Mouse (Mus musculus) ES-E14 (cell line): ENCODE measurements around the gene Antxrl.

Source experiments
- CHD2 ChIP-seq: IDR thresholded peaks from 2 replicates; pipeline ENCODE4 v1.6.1; 2014; ENCODE audit warnings: mild to moderate bottlenecking, low read depth, low read length, inconsistent platforms
- HCFC1 ChIP-seq: IDR thresholded peaks from 2 replicates; pipeline ENCODE4 v1.6.1; 2012; ENCODE audit warnings: low read length, inconsistent platforms, borderline replicate concordance; ENCODE audit not compliant: insufficient read depth
- MAFK ChIP-seq: IDR thresholded peaks from 2 replicates; pipeline ENCODE4 v1.6.1; 2014; ENCODE audit warnings: mild to moderate bottlenecking, low read depth, low read length, inconsistent platforms; ENCODE audit not compliant: insufficient read depth
- ZC3H11A ChIP-seq: IDR thresholded peaks from 2 replicates; pipeline ENCODE4 v1.6.1; 2012; ENCODE audit warnings: low read depth, mild to moderate bottlenecking, inconsistent platforms, low read length, borderline replicate concordance
- ZNF384 ChIP-seq: IDR thresholded peaks from 2 replicates; pipeline ENCODE4 v1.6.1; 2012; ENCODE audit warnings: low read depth, low read length, inconsistent platforms

DNA sequence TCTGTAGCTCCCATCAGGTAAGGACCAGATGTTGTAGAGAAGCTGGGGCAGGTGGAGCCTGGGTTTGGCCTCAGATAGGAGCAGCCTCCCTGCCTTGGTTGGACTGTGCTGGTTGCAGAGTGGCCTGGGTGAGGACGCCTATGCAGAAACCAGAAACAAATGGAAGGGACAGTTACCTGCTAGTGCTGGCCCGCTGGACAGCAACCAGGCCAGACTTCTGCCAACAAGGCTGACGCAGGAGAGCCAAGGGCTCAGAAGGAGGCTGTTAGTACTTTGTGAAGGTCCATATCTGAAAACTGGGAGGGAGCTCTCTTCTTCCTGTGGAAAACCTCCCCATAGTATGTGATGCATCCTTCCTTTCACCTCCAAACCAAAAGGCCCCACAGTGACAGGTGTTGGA, 9.2 kb upstream of the Antxrl start:
- TF ChIP-seq HCFC1 (no peak), ZC3H11A (no peak), CHD2 (no peak), ZNF384 (no peak), MAFK (no peak)
